Mouse (Mus musculus): ENCODE results near the gene Ptprd. TPM values are rescaled to one million over a fixed set of nuclear protein-coding genes. Genes with fewer than 3 reads are reported as not detected.

Ptprd gene
- total RNA-seq, 1 experiment, result 1.3 TPM

- H3K9me3 ChIP-seq (ENCODE audit: control insufficient read depth, insufficient read depth, low read depth, low read length), result no peaks in the 10 kb centered on the region
- no peak for DNase-seq (ENCODE audit: low read depth, low spot score)
- H3K4me1 ChIP-seq (ENCODE audit: control insufficient read depth in 2 of 2, insufficient read depth in 2 of 2, low read length in 2 of 2, poor library complexity in 1 of 2), result no peaks in the 10 kb centered on the region; a peak in 1 of 4 replicates
- TF ChIP-seq MAFK (IDR thresholded peaks at IDR 0.05; ENCODE audit: insufficient read depth, low read depth, low read length) (no peak), CHD2 (IDR thresholded peaks at IDR 0.05; ENCODE audit: low read depth, low read length) (no peak), ZC3H11A (IDR thresholded peaks at IDR 0.05; ENCODE audit: borderline replicate concordance, low read depth, low read length) (no peak)
- in situ Hi-C loops (cut with MboI; ENCODE audit: low sequenced_read_pairs in 2 of 2, unreplicated experiment in 2 of 2), result no loop called here
- H3K4me3 ChIP-seq (ENCODE audit: insufficient read depth in 1 of 2, low read depth in 1 of 2, low read length in 2 of 2, poor library complexity in 1 of 2, severe bottlenecking in 1 of 2), result no peak overlapping the region
- no peak overlapping the region for H3K9ac ChIP-seq (ENCODE audit: insufficient read depth, low read depth, low read length, poor library complexity, severe bottlenecking)
- H3K27ac ChIP-seq (ENCODE audit: insufficient read depth, low read depth, low read length, poor library complexity, severe bottlenecking), result no peak overlapping the region
- H3K36me3 ChIP-seq (ENCODE audit: control insufficient read depth, insufficient read depth, low read length, poor library complexity, severe bottlenecking), result no peaks in the 10 kb centered on the region
Measured at GRCm38 (mm10) chr4:76590722-76591121, 1621.0 kb downstream of the Ptprd start.

DNA sequence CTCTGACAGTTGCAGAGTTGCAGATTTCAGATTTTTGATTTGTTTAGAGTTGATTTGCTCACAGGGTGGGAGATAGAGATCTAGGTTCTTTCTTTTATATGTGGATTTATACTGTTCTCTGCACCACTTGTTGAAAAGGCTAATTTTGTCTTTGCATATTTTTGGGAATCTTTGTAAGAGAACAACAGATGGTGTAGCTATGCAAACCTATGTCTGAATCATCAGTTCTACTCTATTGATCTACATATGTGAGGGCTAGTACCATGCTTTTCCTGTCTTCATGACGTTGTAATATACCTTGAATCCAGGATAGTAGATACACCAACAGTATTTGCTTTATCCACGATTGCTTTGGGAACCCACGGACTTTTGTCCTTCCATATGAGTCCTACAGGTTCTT is 1628.7 kb downstream of the Ptprd start:
- Histone ChIP-seq H3K27ac (ENCODE audit: insufficient read depth, low read depth, low read length, poor library complexity, severe bottlenecking) (no peak overlapping the region), H3K9me3 (ENCODE audit: control insufficient read depth, insufficient read depth, low read depth, low read length) (no peaks in the 10 kb centered on the region), H3K4me3 (ENCODE audit: insufficient read depth in 1 of 2, low read depth in 1 of 2, low read length in 2 of 2, poor library complexity in 1 of 2, severe bottlenecking in 1 of 2) (no peak overlapping the region), H3K9ac (ENCODE audit: insufficient read depth, low read depth, low read length, poor library complexity, severe bottlenecking) (no peak overlapping the region), H3K36me3 (ENCODE audit: control insufficient read depth, insufficient read depth, low read length, poor library complexity, severe bottlenecking) (no peaks in the 10 kb centered on the region), H3K4me1 (ENCODE audit: control insufficient read depth in 2 of 2, insufficient read depth in 2 of 2, low read length in 2 of 2, poor library complexity in 1 of 2) (no peaks in the 10 kb centered on the region)
- in situ Hi-C loops (cut with MboI; ENCODE audit: low sequenced_read_pairs in 2 of 2, unreplicated experiment in 2 of 2), result no loop called here
- no peak for TF ChIP-seq ZNF384 (IDR thresholded peaks at IDR 0.05; ENCODE audit: low read depth, low read length)
- TF ChIP-seq HCFC1 (IDR thresholded peaks at IDR 0.05; ENCODE audit: borderline replicate concordance, insufficient read depth, low read length), result no peak
- TF ChIP-seq MAFK (IDR thresholded peaks at IDR 0.05; ENCODE audit: insufficient read depth, low read depth, low read length), result no peak
- no peak for TF ChIP-seq ZC3H11A (IDR thresholded peaks at IDR 0.05; ENCODE audit: borderline replicate concordance, low read depth, low read length)
- TF ChIP-seq CHD2 (IDR thresholded peaks at IDR 0.05; ENCODE audit: low read depth, low read length), result no peak
- DNase-seq (ENCODE audit: low read depth, low spot score), result no peak

GRCm38 (mm10) chr4:76566006-76566405 is 1645.8 kb downstream of the Ptprd start:
- no peak overlapping the region for H3K4me3 ChIP-seq (ENCODE audit: insufficient read depth in 1 of 2, low read depth in 1 of 2, low read length in 2 of 2, poor library complexity in 1 of 2, severe bottlenecking in 1 of 2)

GRCm38 (mm10) chr4:76541769-76542168 is 1670.0 kb downstream of the Ptprd start:
- H3K4me1 ChIP-seq (ENCODE audit: control insufficient read depth in 2 of 2, insufficient read depth in 2 of 2, low read length in 2 of 2, poor library complexity in 1 of 2), result no peaks in the 10 kb centered on the region
- H3K9ac ChIP-seq (ENCODE audit: insufficient read depth, low read depth, low read length, poor library complexity, severe bottlenecking), result no peak overlapping the region
- TF ChIP-seq HCFC1 (IDR thresholded peaks at IDR 0.05; ENCODE audit: borderline replicate concordance, insufficient read depth, low read length) (no peak), MAFK (IDR thresholded peaks at IDR 0.05; ENCODE audit: insufficient read depth, low read depth, low read length) (no peak), CHD2 (IDR thresholded peaks at IDR 0.05; ENCODE audit: low read depth, low read length) (no peak), ZC3H11A (IDR thresholded peaks at IDR 0.05; ENCODE audit: borderline replicate concordance, low read depth, low read length) (no peak), ZNF384 (IDR thresholded peaks at IDR 0.05; ENCODE audit: low read depth, low read length) (no peak)

More at GRCm38 (mm10) chr4:76566006-76566405, 1645.8 kb downstream of the Ptprd start:
- DNase-seq (ENCODE audit: low read depth, low spot score), result no peak
- in situ Hi-C loops (cut with MboI; ENCODE audit: low sequenced_read_pairs in 2 of 2, unreplicated experiment in 2 of 2), result no loop called here
- H3K4me1 ChIP-seq (ENCODE audit: control insufficient read depth in 2 of 2, insufficient read depth in 2 of 2, low read length in 2 of 2, poor library complexity in 1 of 2), result no peaks in the 10 kb centered on the region
- TF ChIP-seq MAFK (IDR thresholded peaks at IDR 0.05; ENCODE audit: insufficient read depth, low read depth, low read length) (no peak), ZNF384 (IDR thresholded peaks at IDR 0.05; ENCODE audit: low read depth, low read length) (no peak), HCFC1 (IDR thresholded peaks at IDR 0.05; ENCODE audit: borderline replicate concordance, insufficient read depth, low read length) (no peak), CHD2 (IDR thresholded peaks at IDR 0.05; ENCODE audit: low read depth, low read length) (no peak)
- no peaks in the 10 kb centered on the region for H3K9me3 ChIP-seq (ENCODE audit: control insufficient read depth, insufficient read depth, low read depth, low read length)
- no peak overlapping the region for H3K9ac ChIP-seq (ENCODE audit: insufficient read depth, low read depth, low read length, poor library complexity, severe bottlenecking)
- no peak overlapping the region for H3K27ac ChIP-seq (ENCODE audit: insufficient read depth, low read depth, low read length, poor library complexity, severe bottlenecking)
- no peaks in the 10 kb centered on the region for H3K36me3 ChIP-seq (ENCODE audit: control insufficient read depth, insufficient read depth, low read length, poor library complexity, severe bottlenecking)

DNA sequence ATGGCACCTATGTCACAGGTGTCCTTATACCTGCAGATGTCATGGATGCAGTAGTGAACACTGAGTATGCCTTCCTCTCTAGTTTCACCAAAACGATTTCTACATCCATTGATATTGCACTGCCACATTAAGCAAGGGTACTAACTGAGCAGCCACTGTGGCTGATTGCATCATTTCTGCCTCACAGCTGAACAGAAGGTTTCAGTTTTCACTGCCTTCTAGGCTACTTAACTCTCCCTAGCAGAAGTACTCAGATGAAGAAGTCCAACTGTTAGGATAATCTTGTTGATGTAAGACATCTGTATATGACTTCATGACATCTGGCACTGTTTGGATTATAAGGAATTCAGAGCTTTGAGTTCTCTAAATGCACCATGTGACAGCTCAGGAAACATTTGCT is 1678.8 kb downstream of the Ptprd start:
- Histone ChIP-seq H3K4me3 (ENCODE audit: insufficient read depth in 1 of 2, low read depth in 1 of 2, low read length in 2 of 2, poor library complexity in 1 of 2, severe bottlenecking in 1 of 2) (no peak overlapping the region), H3K4me1 (ENCODE audit: control insufficient read depth in 2 of 2, insufficient read depth in 2 of 2, low read length in 2 of 2, poor library complexity in 1 of 2) (no peaks in the 10 kb centered on the region), H3K9me3 (ENCODE audit: control insufficient read depth, insufficient read depth, low read depth, low read length) (no peaks in the 10 kb centered on the region), H3K9ac (ENCODE audit: insufficient read depth, low read depth, low read length, poor library complexity, severe bottlenecking) (no peak overlapping the region), H3K27ac (ENCODE audit: insufficient read depth, low read depth, low read length, poor library complexity, severe bottlenecking) (no peak overlapping the region), H3K36me3 (ENCODE audit: control insufficient read depth, insufficient read depth, low read length, poor library complexity, severe bottlenecking) (no peaks in the 10 kb centered on the region)
- TF ChIP-seq ZNF384 (IDR thresholded peaks at IDR 0.05; ENCODE audit: low read depth, low read length) (no peak), CHD2 (IDR thresholded peaks at IDR 0.05; ENCODE audit: low read depth, low read length) (no peak), MAFK (IDR thresholded peaks at IDR 0.05; ENCODE audit: insufficient read depth, low read depth, low read length) (no peak), ZC3H11A (IDR thresholded peaks at IDR 0.05; ENCODE audit: borderline replicate concordance, low read depth, low read length) (no peak)
- in situ Hi-C loops (cut with MboI; ENCODE audit: low sequenced_read_pairs in 2 of 2, unreplicated experiment in 2 of 2), result no loop called here
- DNase-seq (ENCODE audit: low read depth, low spot score), result no peak

More at GRCm38 (mm10) chr4:76541769-76542168, 1670.0 kb downstream of the Ptprd start:
- H3K27ac ChIP-seq (ENCODE audit: insufficient read depth, low read depth, low read length, poor library complexity, severe bottlenecking), result no peak overlapping the region
- H3K4me3 ChIP-seq (ENCODE audit: insufficient read depth in 1 of 2, low read depth in 1 of 2, low read length in 2 of 2, poor library complexity in 1 of 2, severe bottlenecking in 1 of 2), result no peak overlapping the region
- H3K36me3 ChIP-seq (ENCODE audit: control insufficient read depth, insufficient read depth, low read length, poor library complexity, severe bottlenecking), result no peaks in the 10 kb centered on the region
- in situ Hi-C loops (cut with MboI; ENCODE audit: low sequenced_read_pairs in 2 of 2, unreplicated experiment in 2 of 2), result no loop called here
- DNase-seq (ENCODE audit: low read depth, low spot score), result no peak
- no peaks in the 10 kb centered on the region for H3K9me3 ChIP-seq (ENCODE audit: control insufficient read depth, insufficient read depth, low read depth, low read length)
